Mouse (Mus musculus): Measurements from ENCODE around the gene Rnf121. TPM values are rescaled to one million over a fixed set of nuclear protein-coding genes. Genes with fewer than 3 reads are reported as not detected.
A peak's percentile ranks its signal among the peaks of the same experiment; 100 is the strongest.
"Not testable (repeated sequence)": the region's sequence is repeated elsewhere in the genome, so short reads cannot be mapped to it uniquely, and the experiment has no call there.

Gene Rnf121
- polyA plus RNA-seq, 1 experiment from 2014 or later, result 28.3 TPM

DNA sequence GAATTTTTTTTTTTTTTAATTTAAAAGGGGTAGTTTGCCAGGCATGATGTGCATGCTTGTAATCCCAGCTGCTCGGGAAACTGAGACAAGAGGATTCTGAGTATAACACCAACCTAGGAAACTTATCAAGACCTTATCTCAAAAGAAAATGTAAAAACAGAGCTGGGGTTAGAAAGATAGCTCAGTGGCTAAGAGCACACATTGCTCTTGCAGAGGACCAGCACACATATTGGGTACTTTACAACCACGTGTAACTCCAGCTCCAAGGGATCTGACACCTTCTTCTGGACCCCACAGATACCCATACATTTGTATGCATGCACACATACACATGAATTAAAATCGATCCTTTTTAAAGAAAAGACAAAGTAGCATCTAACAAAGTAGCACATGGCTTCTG is 3.9 kb downstream of the Rnf121 start:
- ATAC-seq (replicated peaks; ENCODE audit: low FRiP score), result no peak
- no peak overlapping the region for H3K4me2 ChIP-seq
- 91% methylated on average over 3 of the region's 3 CpGs for WGBS
- no peaks in the 10 kb centered on the region for H3K9me3 ChIP-seq (replicated peaks)
- H3K36me3 ChIP-seq, result peaks cover 36% of the 10 kb centered on the region
- H3K27ac ChIP-seq, result no peak overlapping the region
- no peak overlapping the region for H3K9ac ChIP-seq
- no peak overlapping the region for H3K4me3 ChIP-seq (replicated peaks)
- H3K27me3 ChIP-seq, result no peaks in the 10 kb centered on the region
- H3K4me1 ChIP-seq, result peaks cover 27% of the 10 kb centered on the region

DNA sequence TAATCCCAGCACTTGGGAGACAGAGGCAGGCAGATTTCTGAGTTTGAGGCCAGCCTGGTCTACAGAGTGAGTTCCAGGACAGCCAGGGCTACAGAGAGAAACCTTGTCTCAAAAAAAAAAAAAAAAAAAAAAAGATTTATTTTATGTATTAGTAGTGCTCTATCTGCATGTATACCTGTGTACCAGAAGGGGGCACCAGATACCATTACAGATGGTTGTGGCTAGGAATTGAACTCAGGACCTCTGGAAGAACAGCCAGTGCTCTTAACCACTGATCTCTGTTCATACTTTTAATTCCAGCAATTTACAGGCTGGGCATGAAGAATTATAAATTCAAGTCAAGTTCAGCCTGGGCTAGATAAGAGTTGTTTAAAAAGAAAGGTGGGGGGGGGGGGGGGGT is 16.7 kb downstream of the Rnf121 start:
- H3K9me3 ChIP-seq (replicated peaks); H3K4me3 ChIP-seq (replicated peaks); H3K27me3 ChIP-seq; H3K4me2 ChIP-seq; H3K27ac ChIP-seq; H3K4me1 ChIP-seq; H3K9ac ChIP-seq; ATAC-seq (replicated peaks; ENCODE audit: low FRiP score): not testable (repeated sequence)
- peaks cover 30% of the 10 kb centered on the region for H3K36me3 ChIP-seq

DNA sequence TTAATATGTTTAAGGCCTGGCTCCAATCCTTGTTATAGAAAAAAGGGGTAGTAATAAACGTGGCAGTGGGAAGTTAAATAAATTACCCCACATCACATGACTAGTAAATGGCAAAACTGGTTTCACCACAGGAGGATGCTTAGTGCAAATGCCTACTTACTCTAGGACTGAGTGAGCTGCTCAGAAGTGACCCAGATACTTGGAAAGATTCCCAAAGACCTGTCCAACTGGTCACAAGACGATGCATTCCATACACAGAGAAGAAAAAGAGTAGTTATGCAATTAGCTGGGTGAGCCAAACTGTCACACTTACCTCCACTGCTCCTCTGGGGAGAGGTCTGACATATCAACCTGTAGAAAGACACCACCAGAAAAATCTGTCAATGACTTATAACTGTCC is 23.0 kb downstream of the Rnf121 start:
- H3K9ac ChIP-seq, result no peak overlapping the region
- H3K4me2 ChIP-seq, result no peak overlapping the region
- no peaks in the 10 kb centered on the region for H3K9me3 ChIP-seq (replicated peaks)
- no peak for ATAC-seq (replicated peaks; ENCODE audit: low FRiP score)
- 75% methylated on average over 2 of the region's 2 CpGs for WGBS
- H3K36me3 ChIP-seq, result peaks cover 48% of the 10 kb centered on the region
- no peaks in the 10 kb centered on the region for H3K4me1 ChIP-seq
- no peak overlapping the region for H3K27ac ChIP-seq
- H3K27me3 ChIP-seq, result no peaks in the 10 kb centered on the region
- no peak overlapping the region for H3K4me3 ChIP-seq (replicated peaks)

DNA sequence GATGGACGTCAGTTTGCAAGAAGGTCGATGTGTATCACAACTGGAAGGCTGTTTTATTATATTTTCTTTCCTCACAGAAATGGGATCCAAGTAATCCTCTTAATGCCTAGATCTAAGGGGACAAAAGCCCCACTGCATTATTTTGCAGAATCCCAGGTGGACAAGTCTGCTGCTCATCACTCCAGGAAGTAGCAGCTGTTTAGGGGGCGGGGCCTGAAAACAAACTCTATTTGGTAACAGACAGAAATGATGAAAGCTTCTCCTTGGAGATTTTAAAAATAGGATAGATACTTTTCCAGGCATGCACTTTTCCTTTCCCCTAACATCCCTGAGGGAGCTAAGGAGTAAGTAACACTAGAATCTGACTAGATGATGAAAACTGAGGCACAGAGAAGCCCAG is 28.0 kb downstream of the Rnf121 start:
- Histone ChIP-seq H3K27me3 (no peaks in the 10 kb centered on the region), H3K4me1 (no peaks in the 10 kb centered on the region), H3K4me3 (replicated peaks) (no peak overlapping the region), H3K4me2 (no peak overlapping the region), H3K9me3 (replicated peaks) (no peaks in the 10 kb centered on the region), H3K27ac (no peak overlapping the region), H3K9ac (no peak overlapping the region), H3K36me3 (peaks cover 97% of the 10 kb centered on the region)
- no peak for ATAC-seq (replicated peaks; ENCODE audit: low FRiP score)
- 88% methylated on average over 3 of the region's 3 CpGs for WGBS

DNA sequence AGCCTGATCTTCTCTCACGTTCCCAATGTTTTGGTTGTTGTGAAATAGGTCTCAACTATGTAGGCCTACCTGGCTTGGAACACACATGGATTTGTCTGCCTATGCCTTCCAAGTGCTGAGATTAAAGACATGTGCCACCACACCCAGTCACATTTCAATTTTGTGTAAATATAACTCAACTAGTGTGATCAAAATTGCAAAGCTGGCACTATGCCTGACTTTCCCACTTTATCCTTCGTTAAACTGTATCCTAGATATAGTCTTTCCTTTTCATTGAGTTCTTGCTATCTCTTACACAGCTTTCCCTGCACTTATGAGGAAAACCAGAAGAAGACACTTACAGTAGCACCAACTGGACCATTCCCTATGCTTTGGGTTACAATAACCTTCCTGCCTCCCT is 29.7 kb downstream of the Rnf121 start:
- H3K9ac ChIP-seq, result no peak overlapping the region
- 91% methylated on average over 2 of the region's 2 CpGs for WGBS
- H3K9me3 ChIP-seq (replicated peaks), result no peaks in the 10 kb centered on the region
- peaks cover 100% of the 10 kb centered on the region for H3K36me3 ChIP-seq
- no peak for ATAC-seq (replicated peaks; ENCODE audit: low FRiP score)
- H3K4me2 ChIP-seq, result no peak overlapping the region
- no peaks in the 10 kb centered on the region for H3K27me3 ChIP-seq
- H3K4me1 ChIP-seq, result no peaks in the 10 kb centered on the region
- no peak overlapping the region for H3K4me3 ChIP-seq (replicated peaks)
- H3K27ac ChIP-seq, result no peak overlapping the region

DNA sequence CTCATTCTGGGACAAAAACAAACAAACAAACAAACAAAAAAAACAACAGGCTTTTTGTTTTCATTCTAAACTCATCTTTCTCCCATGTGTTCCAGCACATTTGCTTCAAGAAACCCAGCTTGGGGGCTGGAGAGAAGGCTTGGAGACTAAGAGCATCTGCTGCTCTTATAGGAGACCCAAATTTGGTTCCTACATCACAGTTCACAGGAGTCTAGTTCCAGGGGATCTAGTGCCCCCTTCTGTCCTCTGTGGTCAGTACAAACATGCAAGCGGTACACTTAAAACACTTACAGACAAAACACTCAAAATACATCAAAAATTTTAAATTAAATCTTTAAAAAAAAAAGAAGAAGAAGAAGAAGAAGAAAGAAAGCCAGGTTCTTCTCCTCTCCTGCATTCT is 30.4 kb downstream of the Rnf121 start:
- Histone ChIP-seq H3K36me3 (peaks cover 99% of the 10 kb centered on the region), H3K4me1 (no peaks in the 10 kb centered on the region), H3K27ac (no peak overlapping the region), H3K9ac (no peak overlapping the region), H3K4me2 (no peak overlapping the region), H3K27me3 (no peaks in the 10 kb centered on the region), H3K4me3 (replicated peaks) (no peak overlapping the region), H3K9me3 (replicated peaks) (no peaks in the 10 kb centered on the region)
- WGBS, result 97% methylated on average over 1 of the region's 1 CpGs
- ATAC-seq (replicated peaks; ENCODE audit: low FRiP score), result no peak

DNA sequence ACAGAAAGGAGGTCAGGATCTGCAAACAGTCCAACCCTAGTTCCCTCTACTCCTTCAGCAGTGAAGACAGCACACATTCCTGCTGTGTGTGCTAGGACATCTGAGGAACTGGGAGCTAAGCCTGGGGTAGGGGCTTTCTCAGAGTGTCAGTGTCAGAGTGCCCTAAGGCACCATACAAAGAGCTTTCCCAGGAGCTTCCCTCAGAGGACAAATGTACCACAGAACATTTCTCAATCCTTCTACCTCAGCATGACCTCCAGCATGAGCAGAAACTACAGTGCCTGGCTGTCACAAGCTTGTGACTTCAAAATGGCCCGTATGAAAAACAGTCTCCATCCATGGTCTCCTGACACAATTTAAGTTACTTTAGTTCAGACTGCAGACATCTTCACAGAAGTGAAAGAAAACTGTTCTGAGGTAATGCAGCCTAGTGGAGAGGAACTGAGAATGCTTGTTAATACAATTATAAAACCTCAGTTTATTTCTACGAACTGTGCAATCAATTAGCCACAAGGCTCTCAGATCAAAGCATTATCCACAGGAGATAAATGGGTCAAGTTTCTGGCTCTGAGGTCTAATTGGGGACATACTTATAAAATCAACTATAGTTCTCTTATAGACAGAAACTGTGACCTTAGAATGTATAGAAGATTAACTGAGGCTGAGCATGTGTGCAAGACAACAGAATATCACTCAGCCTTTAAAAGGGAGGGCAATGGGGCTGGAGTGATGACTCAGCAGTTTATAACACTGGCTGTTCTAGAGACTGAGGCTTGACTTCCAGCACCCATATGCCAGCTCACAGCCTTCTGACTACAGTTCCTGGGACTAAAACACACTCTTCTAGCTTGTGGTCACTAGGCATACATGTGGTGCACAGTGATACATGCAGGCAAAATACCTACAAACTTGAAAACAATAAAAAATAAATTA is 39.8 kb downstream of the Rnf121 start:
- Histone ChIP-seq H3K9ac (no peak overlapping the region), H3K27me3 (no peaks in the 10 kb centered on the region), H3K4me1 (no peaks in the 10 kb centered on the region), H3K4me2 (no peak overlapping the region), H3K36me3 (peaks cover 86% of the 10 kb centered on the region), H3K4me3 (replicated peaks) (no peak overlapping the region), H3K27ac (no peak overlapping the region), H3K9me3 (replicated peaks) (no peaks in the 10 kb centered on the region)
- ATAC-seq (replicated peaks; ENCODE audit: low FRiP score), result no peak
- WGBS, result 87% methylated on average over 2 of the region's 2 CpGs

DNA sequence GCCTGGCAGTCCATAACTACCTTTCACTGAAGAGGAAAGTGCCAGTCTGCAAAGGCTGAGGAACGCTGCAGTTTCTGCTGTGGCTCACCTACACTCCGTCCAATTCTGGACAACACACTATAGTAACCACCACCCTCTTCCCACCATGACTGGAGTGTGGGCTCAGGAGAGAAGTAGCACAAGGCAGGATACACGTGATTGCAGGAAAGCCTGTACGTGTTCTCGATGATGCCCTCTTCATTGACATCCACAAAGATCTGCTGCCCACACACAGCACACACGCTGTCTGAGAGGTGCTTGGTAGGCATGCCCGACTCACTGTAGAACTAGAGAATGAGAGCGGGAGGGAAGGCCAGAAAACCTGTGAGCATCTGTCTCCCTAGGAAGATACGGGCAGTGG is 41.4 kb downstream of the Rnf121 start:
- H3K27ac ChIP-seq, result no peak overlapping the region
- no peak overlapping the region for H3K4me3 ChIP-seq (replicated peaks)
- no peak for ATAC-seq (replicated peaks; ENCODE audit: low FRiP score)
- no peaks in the 10 kb centered on the region for H3K27me3 ChIP-seq
- no peak overlapping the region for H3K4me2 ChIP-seq
- H3K9me3 ChIP-seq (replicated peaks), result no peaks in the 10 kb centered on the region
- WGBS, result 93% methylated on average over 9 of the region's 9 CpGs
- H3K36me3 ChIP-seq, result peaks cover 88% of the 10 kb centered on the region
- no peak overlapping the region for H3K9ac ChIP-seq
- H3K4me1 ChIP-seq, result no peaks in the 10 kb centered on the region

DNA sequence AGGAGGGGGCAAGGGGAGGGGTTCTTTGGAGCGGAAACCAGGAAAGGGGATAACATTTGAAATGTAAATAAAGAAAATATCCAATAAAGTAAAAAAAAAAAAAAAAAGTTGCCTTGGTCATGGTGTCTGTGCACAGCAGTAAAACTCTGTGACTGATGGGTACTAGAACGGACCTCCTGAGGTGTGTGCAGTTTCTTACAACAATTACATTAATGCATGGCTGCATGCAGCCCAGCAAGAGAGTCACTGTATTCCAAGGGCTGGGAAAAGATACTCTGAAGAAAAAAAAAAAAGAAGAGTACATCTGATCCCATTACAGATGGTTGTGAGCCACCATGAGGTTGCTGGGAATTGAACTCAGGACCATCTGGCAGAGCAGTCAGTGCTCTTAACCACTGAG is 44.3 kb downstream of the Rnf121 start:
- H3K27me3 ChIP-seq; H3K9ac ChIP-seq; H3K27ac ChIP-seq; H3K4me3 ChIP-seq (replicated peaks); H3K9me3 ChIP-seq (replicated peaks); ATAC-seq (replicated peaks; ENCODE audit: low FRiP score); H3K4me2 ChIP-seq; H3K4me1 ChIP-seq: not testable (repeated sequence)
- WGBS, result 85% methylated on average over 2 of the region's 2 CpGs
- peaks cover 92% of the 10 kb centered on the region for H3K36me3 ChIP-seq

DNA sequence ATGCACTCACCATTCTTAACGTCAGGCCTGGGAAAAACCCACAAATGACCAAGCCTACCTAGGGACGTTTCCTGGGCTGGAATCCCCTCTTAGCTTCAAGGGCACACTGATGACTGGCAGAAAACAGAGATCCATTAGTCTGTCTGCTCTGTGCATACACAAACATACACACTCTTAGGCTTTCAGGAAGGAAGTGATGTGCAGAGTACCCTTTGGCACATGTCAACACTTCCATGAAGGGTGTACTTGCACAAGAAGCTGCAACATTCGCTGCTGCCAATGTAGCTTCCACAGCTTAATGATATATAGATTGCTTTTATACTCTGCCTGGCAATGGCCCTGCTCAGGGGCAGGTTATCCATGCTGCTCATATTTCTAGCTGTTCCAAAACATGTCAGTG is 45.9 kb downstream of the Rnf121 start:
- WGBS, result 68% methylated on average over 3 of the region's 3 CpGs
- no peak for ATAC-seq (replicated peaks; ENCODE audit: low FRiP score)
- no peak overlapping the region for H3K9ac ChIP-seq
- H3K36me3 ChIP-seq, result peaks cover 97% of the 10 kb centered on the region
- H3K27ac ChIP-seq, result no peak overlapping the region
- no peak overlapping the region for H3K4me2 ChIP-seq
- H3K4me3 ChIP-seq (replicated peaks), result no peak overlapping the region
- no peaks in the 10 kb centered on the region for H3K4me1 ChIP-seq
- H3K27me3 ChIP-seq, result no peaks in the 10 kb centered on the region
- H3K9me3 ChIP-seq (replicated peaks), result no peaks in the 10 kb centered on the region

DNA sequence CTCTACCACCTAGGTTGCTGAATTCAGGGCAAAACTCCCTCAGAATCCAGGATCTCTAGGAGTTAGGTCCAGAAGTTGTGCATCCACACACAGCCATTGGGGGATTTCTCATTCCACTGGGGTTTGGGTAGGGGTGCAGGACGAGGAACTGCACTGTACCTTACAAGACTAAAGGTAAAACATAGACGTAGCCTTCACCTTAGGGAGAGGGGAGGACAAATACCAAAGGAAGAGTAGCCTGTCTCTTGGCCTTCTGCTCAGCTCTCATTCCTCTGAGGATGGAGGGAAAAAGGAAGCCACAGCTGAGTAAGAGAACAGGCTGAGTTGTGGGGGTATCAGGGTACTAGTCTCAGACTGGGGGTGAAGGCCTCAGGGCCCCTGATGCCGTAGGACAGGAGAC is 46.7 kb downstream of the Rnf121 start, which contains the start of gene Il18bp:
Gene Il18bp, minus strand, starts transcription at position 101 of the 400 bp plus-strand sequence.
- Histone ChIP-seq H3K4me2 (no peak within 1 kb of the TSS), H3K36me3 (peaks cover 98% of the 10 kb centered on the region)
- WGBS, result 84% methylated on average over 3 of the region's 3 CpGs

DNA sequence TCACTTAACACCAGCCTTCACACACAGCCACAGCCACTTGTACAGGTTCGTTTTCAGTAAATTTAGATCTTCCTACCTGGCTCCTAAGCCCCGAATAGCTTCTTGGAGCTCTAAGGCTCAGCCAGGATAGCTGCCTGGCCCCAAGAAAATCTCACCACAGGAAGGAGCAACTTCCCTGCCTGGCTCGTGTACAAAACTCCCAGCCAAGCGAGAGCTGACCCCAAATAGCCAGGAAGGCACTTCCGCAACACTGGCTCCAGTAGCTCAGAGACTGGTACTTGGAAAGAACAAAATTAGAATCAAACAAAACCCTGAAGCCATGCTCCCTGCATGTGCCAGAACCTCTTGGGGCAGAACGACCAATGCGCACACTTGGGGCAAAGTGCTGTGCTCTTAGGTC is 47.2 kb downstream of the Rnf121 start:
- H3K9ac ChIP-seq, result no peak overlapping the region
- H3K4me3 ChIP-seq (replicated peaks), result no peak overlapping the region
- no peak for ATAC-seq (replicated peaks; ENCODE audit: low FRiP score)
- H3K27ac ChIP-seq, result peak overlapping the region; percentile 3; the same call in 1 of the 2 replicates
- no peaks in the 10 kb centered on the region for H3K4me1 ChIP-seq
- WGBS, result 70% methylated on average over 7 of the region's 7 CpGs
- no peaks in the 10 kb centered on the region for H3K27me3 ChIP-seq
- H3K9me3 ChIP-seq (replicated peaks), result no peaks in the 10 kb centered on the region
- no peak overlapping the region for H3K4me2 ChIP-seq
- peaks cover 98% of the 10 kb centered on the region for H3K36me3 ChIP-seq

More for the DNA sequence above, 46.7 kb downstream of the Rnf121 start, which contains the start of gene Il18bp:
- no peak for ATAC-seq (replicated peaks; ENCODE audit: low FRiP score)
- Histone ChIP-seq H3K9ac (no peak within 1 kb of the TSS), H3K9me3 (replicated peaks) (no peaks in the 10 kb centered on the region), H3K27me3 (no peaks in the 10 kb centered on the region), H3K4me1 (no peaks in the 10 kb centered on the region), H3K27ac (peak within 1 kb of the TSS; percentile 3; the same call in 1 of the 2 replicates), H3K4me3 (replicated peaks) (no peak within 1 kb of the TSS)

DNA sequence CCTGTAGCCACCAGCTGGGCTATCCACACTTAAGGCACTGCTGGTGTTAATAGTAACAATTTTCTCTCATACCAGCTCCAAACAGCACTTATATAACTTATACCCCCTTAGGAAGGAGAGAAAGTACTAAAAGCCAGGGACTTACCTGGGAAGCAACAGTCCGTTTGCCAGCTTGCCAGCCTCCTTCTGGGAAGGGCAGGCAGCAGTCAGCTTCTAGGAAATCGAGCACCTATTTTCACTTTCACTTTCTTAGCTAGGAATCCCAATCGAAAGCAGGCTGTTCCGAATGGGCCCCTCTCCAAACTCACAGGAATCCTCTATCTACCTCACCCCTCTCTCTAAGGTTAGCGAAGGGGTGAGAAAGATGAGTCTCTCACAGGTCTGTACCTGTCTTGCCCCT is 47.8 kb downstream of the Rnf121 start:
- no peak overlapping the region for H3K27ac ChIP-seq
- no peaks in the 10 kb centered on the region for H3K9me3 ChIP-seq (replicated peaks)
- H3K36me3 ChIP-seq, result peaks cover 98% of the 10 kb centered on the region
- H3K4me1 ChIP-seq, result no peaks in the 10 kb centered on the region
- 80% methylated on average over 5 of the region's 5 CpGs for whole genome bisulfite sequencing
- no peak for ATAC-seq (replicated peaks; ENCODE audit: low FRiP score)
- H3K9ac ChIP-seq, result no peak overlapping the region
- H3K4me2 ChIP-seq, result no peak overlapping the region
- H3K4me3 ChIP-seq (replicated peaks), result no peak overlapping the region
- H3K27me3 ChIP-seq, result no peaks in the 10 kb centered on the region
